Mouse (Mus musculus): ENCODE measurements around the gene Hrk. TPM values are rescaled to one million over a fixed set of nuclear protein-coding genes. Genes with fewer than 3 reads are reported as not detected.

Hrk gene
- polyA plus RNA-seq, 1 experiment from 2014 or later, result not detected

- H3K79me2 ChIP-seq (ENCODE audit: inconsistent target), result no peaks in the 10 kb centered on the region
- WGBS (ENCODE audit: missing documents), result 1% methylated on average over 27 of the region's 27 CpGs
Observed at GRCm38 (mm10) chr5:118172078-118172723, 7.8 kb downstream of the Hrk start.

GRCm38 (mm10) chr5:118174310-118175009 is 10.0 kb downstream of the Hrk start:
- WGBS (ENCODE audit: missing documents), result under 1% methylated on average over 19 of the region's 22 CpGs
- H3K4me3 ChIP-seq (ENCODE audit: inconsistent target), result no peak overlapping the region

More at GRCm38 (mm10) chr5:118172078-118172723, 7.8 kb downstream of the Hrk start:
- no peak overlapping the region for H3K27ac ChIP-seq
- no peaks in the 10 kb centered on the region for H3K36me3 ChIP-seq (ENCODE audit: inconsistent target)
- peak overlapping the region; percentile 25; the same call in 1 of the 2 replicates for H3K4me3 ChIP-seq (ENCODE audit: inconsistent target)

GRCm38 (mm10) chr5:118175137-118175536 is 10.7 kb downstream of the Hrk start:
- H3K27ac ChIP-seq, result no peak overlapping the region
- no peak overlapping the region for H3K4me3 ChIP-seq (ENCODE audit: inconsistent target)
- no peaks in the 10 kb centered on the region for H3K79me2 ChIP-seq (ENCODE audit: inconsistent target)
- H3K36me3 ChIP-seq (ENCODE audit: inconsistent target), result no peaks in the 10 kb centered on the region
- WGBS (ENCODE audit: missing documents), result 40% methylated on average over 2 of the region's 2 CpGs

More at GRCm38 (mm10) chr5:118174310-118175009, 10.0 kb downstream of the Hrk start:
- H3K36me3 ChIP-seq (ENCODE audit: inconsistent target), result no peaks in the 10 kb centered on the region
- H3K79me2 ChIP-seq (ENCODE audit: inconsistent target), result no peaks in the 10 kb centered on the region
- no peak overlapping the region for H3K27ac ChIP-seq

- no peak overlapping the region for H3K4me3 ChIP-seq (ENCODE audit: inconsistent target)
- H3K36me3 ChIP-seq (ENCODE audit: inconsistent target), result no peaks in the 10 kb centered on the region
- H3K27ac ChIP-seq, result no peak overlapping the region
- WGBS (ENCODE audit: missing documents), result 72% methylated on average over 7 of the region's 7 CpGs
- H3K79me2 ChIP-seq (ENCODE audit: inconsistent target), result no peaks in the 10 kb centered on the region
Observed at GRCm38 (mm10) chr5:118177640-118178039, 13.2 kb downstream of the Hrk start.

GRCm38 (mm10) chr5:118186903-118187633 is 22.6 kb downstream of the Hrk start:
- WGBS (ENCODE audit: missing documents), result 79% methylated on average over 7 of the region's 9 CpGs
- H3K4me3 ChIP-seq (ENCODE audit: inconsistent target), result no peak overlapping the region
- no peaks in the 10 kb centered on the region for H3K79me2 ChIP-seq (ENCODE audit: inconsistent target)
- H3K27ac ChIP-seq, result no peak overlapping the region
- H3K36me3 ChIP-seq (ENCODE audit: inconsistent target), result no peaks in the 10 kb centered on the region

GRCm38 (mm10) chr5:118188356-118188755 is 23.9 kb downstream of the Hrk start:
- H3K79me2 ChIP-seq (ENCODE audit: inconsistent target), result no peaks in the 10 kb centered on the region
- 82% methylated on average over 6 of the region's 6 CpGs for WGBS (ENCODE audit: missing documents)

GRCm38 (mm10) chr5:118190491-118190890 is 26.0 kb downstream of the Hrk start:
- no peak overlapping the region for H3K27ac ChIP-seq
- no peak overlapping the region for H3K4me3 ChIP-seq (ENCODE audit: inconsistent target)
- H3K36me3 ChIP-seq (ENCODE audit: inconsistent target), result no peaks in the 10 kb centered on the region
- no peaks in the 10 kb centered on the region for H3K79me2 ChIP-seq (ENCODE audit: inconsistent target)
- 54% methylated on average over 9 of the region's 9 CpGs for WGBS (ENCODE audit: missing documents)

More at GRCm38 (mm10) chr5:118188356-118188755, 23.9 kb downstream of the Hrk start:
- H3K27ac ChIP-seq, result no peak overlapping the region
- H3K4me3 ChIP-seq (ENCODE audit: inconsistent target), result no peak overlapping the region
- no peaks in the 10 kb centered on the region for H3K36me3 ChIP-seq (ENCODE audit: inconsistent target)

GRCm38 (mm10) chr5:118192221-118192620 is 27.8 kb downstream of the Hrk start:
- 39% methylated on average over 15 of the region's 18 CpGs for WGBS (ENCODE audit: missing documents)
- Histone ChIP-seq H3K4me3 (ENCODE audit: inconsistent target) (no peak overlapping the region), H3K27ac (no peak overlapping the region), H3K79me2 (ENCODE audit: inconsistent target) (no peaks in the 10 kb centered on the region), H3K36me3 (ENCODE audit: inconsistent target) (no peaks in the 10 kb centered on the region)

- no peak overlapping the region for H3K4me3 ChIP-seq (ENCODE audit: inconsistent target)
- 71% methylated on average over 12 of the region's 13 CpGs for WGBS (ENCODE audit: missing documents)
- H3K27ac ChIP-seq, result no peak overlapping the region
- no peaks in the 10 kb centered on the region for H3K79me2 ChIP-seq (ENCODE audit: inconsistent target)
- no peaks in the 10 kb centered on the region for H3K36me3 ChIP-seq (ENCODE audit: inconsistent target)
Observed at GRCm38 (mm10) chr5:118197421-118197820, 33.0 kb downstream of the Hrk start.

GRCm38 (mm10) chr5:118199670-118200069 is 35.2 kb downstream of the Hrk start:
- no peaks in the 10 kb centered on the region for H3K79me2 ChIP-seq (ENCODE audit: inconsistent target)
- WGBS (ENCODE audit: missing documents), result 84% methylated on average over 5 of the region's 5 CpGs
- no peaks in the 10 kb centered on the region for H3K36me3 ChIP-seq (ENCODE audit: inconsistent target)
- H3K4me3 ChIP-seq (ENCODE audit: inconsistent target), result no peak overlapping the region
- H3K27ac ChIP-seq, result no peak overlapping the region

GRCm38 (mm10) chr5:118204675-118205440 is 40.4 kb downstream of the Hrk start:
- no peaks in the 10 kb centered on the region for H3K79me2 ChIP-seq (ENCODE audit: inconsistent target)
- 45% methylated on average over 16 of the region's 16 CpGs for WGBS (ENCODE audit: missing documents)
- no peak overlapping the region for H3K4me3 ChIP-seq (ENCODE audit: inconsistent target)
- H3K36me3 ChIP-seq (ENCODE audit: inconsistent target), result no peaks in the 10 kb centered on the region
- no peak overlapping the region for H3K27ac ChIP-seq

GRCm38 (mm10) chr5:118205852-118206251 is 41.4 kb downstream of the Hrk start:
- no peak overlapping the region for H3K27ac ChIP-seq
- H3K36me3 ChIP-seq (ENCODE audit: inconsistent target), result no peaks in the 10 kb centered on the region
- H3K79me2 ChIP-seq (ENCODE audit: inconsistent target), result no peaks in the 10 kb centered on the region
- no peak overlapping the region for H3K4me3 ChIP-seq (ENCODE audit: inconsistent target)
- 85% methylated on average over 8 of the region's 8 CpGs for WGBS (ENCODE audit: missing documents)

GRCm38 (mm10) chr5:118214012-118214411 is 49.6 kb downstream of the Hrk start:
- 36% methylated on average over 5 of the region's 5 CpGs for WGBS (ENCODE audit: missing documents)
- Histone ChIP-seq H3K79me2 (ENCODE audit: inconsistent target) (no peaks in the 10 kb centered on the region), H3K4me3 (ENCODE audit: inconsistent target) (no peak overlapping the region)

GRCm38 (mm10) chr5:118214418-118215154 is 50.1 kb downstream of the Hrk start:
- no peak overlapping the region for H3K27ac ChIP-seq
- H3K79me2 ChIP-seq (ENCODE audit: inconsistent target), result no peaks in the 10 kb centered on the region
- no peak overlapping the region for H3K4me3 ChIP-seq (ENCODE audit: inconsistent target)
- WGBS (ENCODE audit: missing documents), result 10% methylated on average over 23 of the region's 24 CpGs
- no peaks in the 10 kb centered on the region for H3K36me3 ChIP-seq (ENCODE audit: inconsistent target)

More at GRCm38 (mm10) chr5:118214012-118214411, 49.6 kb downstream of the Hrk start:
- Histone ChIP-seq H3K36me3 (ENCODE audit: inconsistent target) (no peaks in the 10 kb centered on the region), H3K27ac (no peak overlapping the region)
